Mouse (Mus musculus) small intestine, adult 2 months (tissue): ENCODE measurements around the gene Mfap1a. TPM values are rescaled to one million over a fixed set of nuclear protein-coding genes. Genes with fewer than 3 reads are reported as not detected.
"Not testable (repeated sequence)": the region's sequence is repeated elsewhere in the genome, so short reads cannot be mapped to it uniquely, and the experiment has no call there.

Source experiments
- H3K27ac ChIP-seq: fragments of 200-500 bp; 2 replicates; pipeline ENCODE4 v1.5.1; 2012; ENCODE audit warnings: low read depth, low read length, control low read depth, inconsistent platforms; ENCODE audit not compliant: insufficient read depth
- H3K27me3 ChIP-seq: fragments of 200-500 bp; 2 replicates; pipeline ENCODE4 v1.6.1; 2012; ENCODE audit warnings: mild to moderate bottlenecking, moderate library complexity, low read length, inconsistent platforms; ENCODE audit not compliant: control insufficient read depth, insufficient read depth
- H3K36me3 ChIP-seq: fragments of 200-500 bp; 2 replicates; pipeline ENCODE4 v1.6.1; 2012; ENCODE audit warnings: mild to moderate bottlenecking, low read length, control low read depth, inconsistent platforms; ENCODE audit not compliant: control insufficient read depth, insufficient read depth
- H3K4me1 ChIP-seq: fragments of 200-500 bp; 2 replicates; pipeline ENCODE4 v1.6.1; 2012; ENCODE audit warnings: low read length, inconsistent platforms, mixed read lengths; ENCODE audit not compliant: control insufficient read depth, insufficient read depth, insufficient read length
- H3K4me3 ChIP-seq: fragments of 200-500 bp; 2 replicates; pipeline ENCODE4 v1.5.1; 2012; ENCODE audit warnings: low read depth, mild to moderate bottlenecking, control low read depth, inconsistent platforms, low read length, moderate library complexity
- CTCF ChIP-seq: fragments of 200-500 bp; IDR thresholded peaks from 2 replicates; pipeline ENCODE4 v1.5.1; 2012; ENCODE audit warnings: low read depth, mild to moderate bottlenecking, control low read depth, inconsistent platforms, low read length, moderate library complexity, mixed read lengths; ENCODE audit not compliant: insufficient replicate concordance, insufficient read length; ENCODE audit errors: extremely low read depth
- POLR2A ChIP-seq: fragments of 200-500 bp; IDR thresholded peaks from 2 replicates; pipeline ENCODE4 v1.6.1; 2012; ENCODE audit warnings: low read depth, mild to moderate bottlenecking, control low read depth, inconsistent platforms, low read length, moderate library complexity
- WGBS: fragments of 180-500 bp; shearing (Covaris S2); methylation state at CpG from one replicate; pipeline ENCODE4 v1.1.7; 2018; 5-methylcytosine and 5-hydroxymethylcytosine counted together
- polyA plus RNA-seq: library from polyadenylated mRNA; depleted of rRNA; stranded (reverse); fragments of >200 nt; gene quantifications from 2 replicates; pipeline ENCODE4 v1.2.3, GENCODE M21; 2012

Mfap1a gene
- polyA plus RNA-seq, 1 experiment, result 0.63 TPM

DNA sequence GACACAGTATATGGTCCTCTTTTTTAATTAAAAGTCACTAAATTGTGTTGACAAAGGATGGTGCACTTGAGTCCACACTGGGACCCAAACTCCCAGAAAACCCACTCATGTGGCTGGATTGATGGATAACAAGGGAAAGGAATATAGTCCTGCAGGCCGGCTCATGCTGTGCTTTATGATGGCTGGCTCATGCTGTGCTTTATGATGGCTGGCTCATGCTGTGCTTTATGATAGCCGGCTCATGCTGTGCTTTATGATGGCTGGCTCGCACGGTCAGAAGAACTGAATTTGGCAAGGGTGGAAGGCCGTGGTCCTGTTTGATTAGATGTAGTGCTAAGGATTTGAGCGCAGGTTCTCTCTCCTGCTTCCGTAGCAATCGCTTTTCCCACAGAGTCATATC lies 22.9 kb downstream of the Mfap1a start:
- Histone ChIP-seq H3K27ac (no peak overlapping the region), H3K4me1 (no peaks in the 10 kb centered on the region), H3K27me3 (no peaks in the 10 kb centered on the region), H3K4me3 (no peak overlapping the region), H3K36me3 (no peaks in the 10 kb centered on the region)
- TF ChIP-seq CTCF (no peak), POLR2A (no peak)
- 55% methylated on average over 8 of the region's 8 CpGs for WGBS

DNA sequence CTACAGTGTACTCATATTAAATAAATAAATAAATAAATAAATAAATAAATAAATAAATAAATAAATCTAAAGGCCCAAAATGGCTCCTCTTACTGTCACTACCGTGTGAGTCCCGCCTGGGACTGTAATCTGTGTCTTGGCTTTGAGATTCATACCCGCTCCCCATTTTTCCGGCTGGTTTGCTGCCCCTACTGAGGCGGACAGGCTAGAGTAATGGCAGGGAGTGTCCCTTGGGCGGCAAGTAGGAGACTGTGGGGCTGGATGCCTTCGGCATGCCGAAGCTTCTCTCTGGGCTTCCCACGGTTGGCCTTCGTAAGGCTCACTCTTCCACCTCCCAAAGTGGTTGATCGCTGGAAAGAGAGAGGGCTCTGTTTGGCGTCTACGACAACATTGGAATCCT lies 25.5 kb downstream of the Mfap1a start:
- H3K4me3 ChIP-seq, H3K36me3 ChIP-seq, H3K27me3 ChIP-seq, H3K4me1 ChIP-seq, H3K27ac ChIP-seq: not testable (repeated sequence)
- WGBS, result 81% methylated on average over 13 of the region's 13 CpGs

DNA sequence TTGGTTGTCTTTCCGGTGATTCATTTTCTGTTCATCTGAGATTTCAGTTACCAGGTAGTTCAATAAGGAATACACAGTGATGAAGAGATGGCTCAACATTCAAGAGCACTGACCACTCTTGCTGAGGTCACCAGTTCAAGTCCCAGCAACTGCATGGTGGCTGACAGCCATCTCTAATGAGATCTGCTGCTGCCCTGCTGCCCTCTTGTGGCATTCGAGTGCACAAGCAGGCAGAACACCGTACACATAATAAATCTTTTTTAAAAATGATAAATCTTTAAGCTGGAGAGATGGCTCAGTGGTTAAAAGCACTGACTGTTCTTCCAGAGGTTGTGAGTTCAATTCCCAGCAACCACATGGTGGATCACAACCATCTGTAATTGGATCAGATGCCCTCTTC lies 26.0 kb downstream of the Mfap1a start:
- no peaks in the 10 kb centered on the region for H3K4me1 ChIP-seq
- 48% methylated on average over 3 of the region's 3 CpGs for WGBS

DNA sequence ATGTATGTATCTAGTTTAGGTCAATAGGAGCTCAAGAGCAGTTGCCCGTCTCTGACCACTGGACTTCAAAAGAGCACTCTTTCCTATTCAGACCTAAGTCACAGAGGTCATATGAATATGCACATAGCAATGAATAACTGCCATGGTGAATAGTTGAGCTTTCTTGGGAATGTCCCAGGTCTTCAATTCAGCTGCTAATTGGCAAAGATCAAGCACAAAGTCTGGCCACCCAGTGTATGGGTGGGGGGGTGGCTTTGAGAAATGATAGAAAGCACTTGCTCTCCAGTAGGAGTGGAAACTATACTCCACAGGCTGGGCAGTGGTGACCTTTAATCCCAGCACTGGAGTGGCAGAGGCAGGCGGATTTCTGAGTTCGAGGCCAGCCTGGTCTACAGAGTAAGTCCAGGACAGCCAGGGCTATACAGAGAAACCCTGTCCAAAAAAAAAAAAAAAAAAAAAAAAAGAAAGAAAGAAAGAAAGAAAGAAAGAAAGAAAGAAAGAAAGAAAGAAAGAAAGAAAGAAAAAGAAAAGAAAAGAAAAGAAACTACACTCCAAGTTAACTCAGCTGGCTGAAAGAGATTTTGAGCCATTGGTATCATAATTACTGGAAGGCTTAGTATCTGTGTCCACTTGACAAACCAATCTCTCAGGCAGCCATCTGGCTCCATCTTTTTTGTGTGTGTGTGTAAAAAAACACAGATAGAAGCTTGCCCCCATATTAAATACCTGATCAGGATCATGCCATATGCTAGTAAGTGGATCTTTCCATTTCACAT lies 28.8 kb downstream of the Mfap1a start:
- Histone ChIP-seq H3K27me3 (no peaks in the 10 kb centered on the region), H3K4me1 (no peaks in the 10 kb centered on the region), H3K36me3 (no peaks in the 10 kb centered on the region), H3K27ac (no peak overlapping the region), H3K4me3 (no peak overlapping the region)
- WGBS, result 76% methylated on average over 3 of the region's 3 CpGs
- TF ChIP-seq POLR2A (no peak), CTCF (no peak)

More for the DNA sequence above, 26.0 kb downstream of the Mfap1a start:
- H3K36me3 ChIP-seq, result no peaks in the 10 kb centered on the region
- peak; percentile 67; the same call in 1 of the 2 replicates for TF ChIP-seq CTCF
- no peak for TF ChIP-seq POLR2A
- H3K27ac ChIP-seq, result no peak overlapping the region
- H3K27me3 ChIP-seq, result no peaks in the 10 kb centered on the region
- H3K4me3 ChIP-seq, result no peak overlapping the region

DNA sequence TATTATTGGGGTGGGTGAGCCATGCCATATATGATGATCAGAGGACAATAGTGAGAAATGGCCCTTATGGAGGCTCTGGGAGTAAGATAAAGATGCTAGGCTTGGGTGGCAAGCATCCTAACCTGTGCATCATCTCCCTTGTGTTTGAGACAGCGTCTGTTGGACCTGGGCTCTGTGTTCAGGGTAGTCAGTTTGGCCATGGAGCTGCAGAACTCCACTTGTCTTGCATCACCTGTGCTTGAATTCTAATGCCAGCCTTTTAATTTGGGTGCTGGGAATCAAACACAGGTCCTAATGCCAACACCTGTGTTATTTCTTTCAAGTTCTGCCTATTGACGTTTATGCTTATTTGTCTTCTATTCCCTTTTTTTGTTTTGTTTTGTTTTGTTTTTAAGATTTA lies 31.2 kb downstream of the Mfap1a start:
- not testable (repeated sequence) for H3K27ac ChIP-seq, H3K36me3 ChIP-seq, H3K4me3 ChIP-seq, H3K4me1 ChIP-seq, H3K27me3 ChIP-seq
- WGBS, result 94% methylated on average over 2 of the region's 2 CpGs

DNA sequence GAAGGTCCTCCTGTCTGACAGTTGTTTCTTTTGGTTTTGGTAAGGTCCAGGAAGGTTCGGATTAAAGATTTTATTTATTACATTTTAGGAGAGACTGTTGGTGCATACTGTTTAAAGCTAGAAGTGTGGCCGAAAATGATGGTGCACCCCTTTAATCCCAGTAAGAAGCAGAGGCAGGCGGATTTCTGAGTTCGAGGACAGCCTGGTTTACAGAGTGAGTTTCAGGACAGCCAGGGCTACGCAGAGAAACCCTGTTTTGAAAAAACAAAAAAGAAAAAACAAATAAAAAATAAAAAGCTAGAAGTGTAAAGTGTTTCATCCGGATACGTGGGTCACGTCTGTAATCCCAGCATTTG lies 32.3 kb downstream of the Mfap1a start:
- H3K27ac ChIP-seq, result no peak overlapping the region
- H3K27me3 ChIP-seq, result no peaks in the 10 kb centered on the region
- H3K4me3 ChIP-seq, result peak overlapping the region; percentile 65
- TF ChIP-seq CTCF, result no peak
- TF ChIP-seq POLR2A, result no peak
- WGBS, result 24% methylated on average over 8 of the region's 8 CpGs
- H3K4me1 ChIP-seq, result no peaks in the 10 kb centered on the region
- 0 out of 2 replicates have a peak, but pooled peaks cover 3% of the 10 kb centered on the region for H3K36me3 ChIP-seq

DNA sequence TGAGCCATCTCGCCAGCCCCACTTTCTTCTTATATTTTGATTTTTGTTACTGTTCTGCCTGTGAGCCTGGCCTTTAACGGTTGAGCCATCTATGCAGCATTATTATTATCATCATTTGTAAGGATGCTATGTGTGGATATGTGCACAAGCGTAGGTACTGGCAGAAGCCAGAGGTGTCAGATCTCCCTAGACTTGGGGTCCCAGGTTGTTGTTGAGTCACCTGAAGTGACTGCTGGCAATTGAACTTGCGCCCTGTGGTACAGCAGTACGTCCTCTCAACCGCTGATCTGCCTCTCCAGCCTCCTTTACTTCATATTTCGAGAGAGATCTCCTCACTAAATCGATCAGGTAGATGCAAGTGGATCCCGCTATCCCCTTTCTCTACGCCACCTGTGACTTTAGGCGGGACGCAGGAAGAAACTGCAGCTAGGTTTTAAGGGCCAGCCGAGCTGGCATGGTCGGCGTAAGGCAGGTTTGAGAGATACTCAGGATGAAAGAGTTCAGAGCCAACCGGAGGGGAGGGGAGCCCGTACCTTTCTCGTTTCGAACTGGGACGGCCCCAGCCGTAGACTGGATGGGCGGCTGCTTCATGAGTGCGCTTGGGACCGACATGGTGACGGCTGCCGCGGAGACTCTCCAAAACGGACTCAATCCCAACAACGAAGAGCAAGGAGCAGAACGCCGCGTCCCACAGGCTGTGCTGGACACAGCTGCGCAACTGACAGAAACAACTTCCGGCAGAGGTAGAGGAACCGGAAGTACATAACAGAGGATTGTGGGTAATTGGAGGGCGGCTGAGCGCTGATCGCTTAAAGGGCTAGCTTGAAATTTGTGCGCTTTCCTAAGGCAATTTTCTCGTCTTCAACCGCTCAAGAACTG lies 32.9 kb downstream of the Mfap1a start, which contains the start of gene Mfap1b:
Mfap1b (minus strand) TSS at position 767 of the 879 bp plus-strand sequence.
- H3K27ac ChIP-seq, H3K27me3 ChIP-seq, H3K36me3 ChIP-seq, H3K4me1 ChIP-seq: not testable (repeated sequence)
- 4% methylated on average over 41 of the region's 41 CpGs for WGBS
- peak within 1 kb of the TSS; percentile 65 for H3K4me3 ChIP-seq
- peak; percentile 76 for TF ChIP-seq POLR2A

DNA sequence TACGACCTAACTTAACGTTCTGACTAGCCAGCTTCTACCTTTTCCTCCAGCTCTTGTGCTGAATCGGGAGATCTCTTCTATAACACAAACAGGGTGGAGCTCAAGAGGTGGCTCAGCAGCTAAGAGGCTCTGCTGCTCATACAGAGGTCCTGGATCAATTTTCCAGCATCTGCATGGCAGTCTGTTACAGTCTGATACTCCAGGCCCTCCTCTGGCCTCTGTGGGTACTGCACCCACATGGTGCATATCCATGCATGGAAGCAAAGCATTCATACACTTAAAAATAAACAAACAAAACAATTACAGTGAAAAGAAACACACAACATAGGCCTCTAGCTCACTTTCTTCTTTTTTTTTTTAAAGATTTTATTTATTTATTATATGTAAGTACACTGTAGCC lies 33.7 kb downstream of the Mfap1a start:
- H3K4me3 ChIP-seq, result not testable (repeated sequence)
- WGBS, result 87% methylated on average over 3 of the region's 3 CpGs

DNA sequence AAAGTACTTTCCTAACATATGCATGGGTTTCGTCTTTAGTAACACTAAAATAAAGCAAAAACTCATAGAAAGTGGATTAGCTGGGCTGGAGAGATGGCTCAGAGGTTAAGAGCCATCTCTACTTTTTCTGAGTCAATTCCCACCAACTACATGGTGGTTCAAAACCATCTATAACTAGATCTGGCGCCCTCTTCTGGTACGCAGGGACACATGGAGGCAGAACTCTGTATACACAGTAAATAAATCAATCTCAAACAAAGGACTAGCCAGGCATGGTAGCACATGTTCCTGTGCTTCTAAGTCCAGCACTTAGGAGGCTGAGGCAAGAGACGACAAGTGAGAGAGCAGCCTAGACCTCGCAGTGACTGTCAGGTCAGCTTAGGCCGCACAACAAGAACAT lies 37.5 kb downstream of the Mfap1a start:
- H3K27ac ChIP-seq, H3K4me1 ChIP-seq, H3K27me3 ChIP-seq, H3K4me3 ChIP-seq, H3K36me3 ChIP-seq: not testable (repeated sequence)
- WGBS, result 52% methylated on average over 3 of the region's 6 CpGs

More for the DNA sequence above, 33.7 kb downstream of the Mfap1a start:
- not testable (repeated sequence) for H3K27ac ChIP-seq, H3K27me3 ChIP-seq, H3K36me3 ChIP-seq, H3K4me1 ChIP-seq
